Mouse (Mus musculus): ENCODE data around the gene Cdk14.

DNA sequence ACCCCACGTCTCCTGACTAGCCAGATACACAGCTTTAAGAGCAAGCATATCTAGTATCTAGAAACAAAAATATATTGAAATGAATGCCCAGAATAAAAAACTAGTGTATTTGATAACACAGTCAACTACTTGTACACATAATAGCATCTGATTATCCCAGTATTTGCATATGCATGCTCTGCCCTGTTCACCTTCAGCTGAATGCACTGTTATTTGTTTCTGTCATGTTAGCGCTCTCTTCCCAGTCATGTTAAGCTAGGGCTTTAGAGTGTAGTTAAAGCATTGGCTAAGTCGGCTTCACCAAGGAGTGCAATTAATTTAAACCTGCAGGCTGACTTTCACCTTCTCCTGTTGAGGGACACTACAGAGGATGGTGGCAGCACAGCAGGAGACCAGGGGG is 490.5 kb downstream of the Cdk14 start:
- no peak for TF ChIP-seq POLR2A (IDR thresholded peaks at IDR 0.05; ENCODE audit: insufficient read length, low read depth)
- no peak for TF ChIP-seq E2F4 (IDR thresholded peaks at IDR 0.05; ENCODE audit: insufficient read depth)
- TF ChIP-seq MAX (IDR thresholded peaks at IDR 0.05; ENCODE audit: low read depth), result no peak
- TF ChIP-seq MYOD1 (IDR thresholded peaks at IDR 0.05; ENCODE audit: control insufficient read depth in 1 of 3, insufficient read length in 2 of 3, low read depth in 2 of 3), result no peak
- no peak for TF ChIP-seq TCF12 (IDR thresholded peaks at IDR 0.05; ENCODE audit: insufficient read depth, poor library complexity, severe bottlenecking)
- no peak for TF ChIP-seq POLR2AphosphoS2 (IDR thresholded peaks at IDR 0.05; ENCODE audit: insufficient read length, low read depth)
- no peak for TF ChIP-seq MYOG (IDR thresholded peaks at IDR 0.05; ENCODE audit: control insufficient read depth in 1 of 3, insufficient read depth in 1 of 3, insufficient read length in 2 of 3, low read depth in 2 of 3)
- no peak for TF ChIP-seq USF1 (IDR thresholded peaks at IDR 0.05; ENCODE audit: low read depth)
- no peak for TF ChIP-seq SRF (IDR thresholded peaks at IDR 0.05; ENCODE audit: control insufficient read depth, insufficient read length, low read depth)
- no peak for TF ChIP-seq CEBPB (IDR thresholded peaks at IDR 0.05; ENCODE audit: insufficient read depth, poor library complexity, severe bottlenecking)
- TF ChIP-seq REST (IDR thresholded peaks at IDR 0.05; ENCODE audit: insufficient read depth, insufficient read length), result no peak
- no peak for TF ChIP-seq TCF3 (IDR thresholded peaks at IDR 0.05; ENCODE audit: insufficient read length, low read depth)
